Mouse (Mus musculus) gastrocnemius, postnatal 36 days (tissue): Measurements from ENCODE around the gene Setd7. TPM values are rescaled to one million over a fixed set of nuclear protein-coding genes. Genes with fewer than 3 reads are reported as not detected.
A peak's percentile ranks its signal among the peaks of the same experiment; 100 is the strongest.

Source experiments
- DNase-seq, 2 experiments: peaks; one replicate each; pipeline ENCODE4 v3.0.0; 2022
- intact Hi-C: fragments of 180-260 bp; cut with DNase I; formaldehyde crosslinking; loops from one replicate; pipeline ENCODE4 v1.15.1; 2025
- total RNA-seq, 2 experiments: library from RNA; stranded (reverse); gene quantifications; 2 replicates each; pipeline ENCODE4 v1.2.3; 2021

The Setd7 gene
- total RNA-seq, 2 experiments from 2014 or later = 144 to 153 TPM

DNA sequence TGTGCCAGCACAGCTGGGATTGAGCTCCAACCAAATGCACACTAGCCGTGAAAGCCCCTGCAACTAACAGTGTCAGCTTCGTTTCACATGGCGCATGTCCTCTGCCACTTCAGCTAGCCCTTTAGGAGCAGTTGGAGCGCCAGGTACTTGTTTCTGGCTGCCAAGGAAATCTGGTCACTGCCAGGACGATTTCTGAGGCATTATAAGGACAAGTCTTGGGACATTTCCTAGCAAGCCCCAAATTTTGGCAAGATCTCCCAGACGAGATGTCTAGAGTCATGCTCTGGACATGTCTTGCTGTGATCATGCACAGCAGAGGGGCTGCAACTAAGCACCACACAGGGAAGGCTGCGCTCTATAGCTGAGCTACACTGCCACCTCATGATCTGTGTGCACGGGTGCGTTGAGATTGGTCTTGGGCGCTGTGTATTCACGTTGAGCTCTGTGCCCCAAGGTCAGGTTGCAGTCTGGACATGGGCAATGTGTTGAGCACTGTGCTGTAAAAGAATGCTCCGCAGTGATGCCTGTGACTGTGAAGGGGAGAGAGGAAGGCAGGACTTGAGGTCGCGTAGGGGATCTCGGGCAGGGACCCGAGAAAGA lies 35.4 kb downstream of the Setd7 start:
- intact Hi-C loops = no loop called here
- DNase-seq = no peak

- no peak for DNase-seq
- intact Hi-C loops = no loop called here
Observed at GRCm38 (mm10) chr3:51521262-51521661, 39.4 kb downstream of the Setd7 start.

- no peak for DNase-seq
- intact Hi-C loops = no loop called here
Observed at GRCm38 (mm10) chr3:51518763-51519121, 41.9 kb downstream of the Setd7 start.

DNA sequence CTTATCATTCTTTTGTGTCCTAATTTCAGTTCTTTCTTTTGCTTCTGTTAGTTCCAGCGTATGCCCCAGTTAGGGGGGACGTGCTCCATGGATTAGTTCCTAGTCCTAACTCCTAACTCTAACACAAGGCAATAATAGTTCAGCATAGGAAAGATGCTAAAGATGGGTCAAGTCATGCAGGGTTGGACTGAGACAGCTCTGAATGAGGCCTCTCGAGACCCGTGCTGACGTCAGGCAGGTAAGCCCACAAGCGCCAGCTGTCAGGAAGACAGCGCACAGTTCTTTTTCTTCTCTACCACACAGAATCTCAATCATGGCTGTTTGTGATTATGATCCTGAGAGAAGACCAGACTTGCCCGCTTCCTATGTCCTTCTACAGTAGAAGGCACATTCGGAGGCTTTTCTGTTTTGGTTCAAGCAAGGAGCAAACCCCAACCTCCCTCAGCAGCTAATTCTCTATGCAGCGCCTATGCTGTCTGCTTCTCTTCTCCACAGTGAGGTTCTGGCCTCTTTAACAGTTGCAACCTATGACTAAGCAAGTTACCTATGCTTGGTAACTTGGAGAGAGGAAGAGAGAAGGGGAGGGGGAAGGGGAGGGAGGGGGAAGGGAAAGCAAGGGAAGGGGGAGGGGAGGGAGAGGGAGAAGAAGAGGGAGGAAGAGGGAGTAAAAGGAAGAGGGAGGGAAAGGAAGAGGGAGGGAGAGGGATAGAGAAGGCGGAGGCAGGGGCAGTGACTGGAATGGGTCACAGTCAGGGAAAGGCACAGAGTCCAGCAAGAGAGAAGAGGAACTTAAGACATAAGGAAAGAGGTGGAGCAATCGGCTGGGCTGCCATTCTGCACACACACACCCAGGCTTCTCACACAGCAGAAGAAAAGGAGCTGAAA lies 42.6 kb downstream of the Setd7 start:
- intact Hi-C loops = no loop called here

DNA sequence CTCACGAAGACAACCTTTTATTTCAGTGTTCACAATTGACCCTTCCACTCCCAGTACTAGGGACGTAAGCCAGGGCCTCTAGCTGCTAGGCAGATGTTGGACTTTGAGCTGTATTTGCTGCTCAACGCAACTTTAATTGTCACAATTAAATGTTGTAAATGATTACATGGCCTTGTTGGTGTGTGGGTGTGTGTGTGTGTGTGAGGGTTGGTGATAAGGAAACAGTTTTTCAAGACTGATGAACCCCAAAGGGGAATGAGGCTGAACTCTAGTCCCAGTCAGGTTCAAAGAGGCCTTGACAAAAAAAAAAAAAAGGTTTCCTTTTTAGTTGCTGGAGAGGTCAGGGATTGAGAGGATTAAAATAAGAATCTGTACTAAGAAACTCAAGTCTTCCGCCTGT lies 43.2 kb downstream of the Setd7 start:
- intact Hi-C loops = no loop called here
- DNase-seq = no peak

More for the DNA sequence above, 42.6 kb downstream of the Setd7 start:
- no peak for DNase-seq

DNA sequence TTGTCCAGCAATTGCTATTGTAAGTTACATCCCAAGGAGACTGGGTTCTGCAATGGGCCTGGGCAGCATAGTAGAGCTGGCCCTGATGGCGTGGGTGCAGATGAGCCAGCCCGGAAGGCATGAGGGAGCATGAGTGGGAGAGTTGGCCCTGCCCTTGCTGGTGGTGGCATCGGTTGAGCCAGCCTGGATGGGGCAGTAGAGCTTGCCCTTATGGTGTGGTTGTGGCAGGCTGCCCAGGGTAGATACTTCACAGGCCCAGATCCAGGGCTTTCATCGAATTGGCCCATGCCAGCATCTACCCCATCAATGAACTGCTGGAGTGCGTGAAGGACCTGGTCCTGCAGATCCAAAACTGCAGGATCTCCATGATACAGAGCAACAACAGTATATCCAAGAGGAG lies 48.7 kb downstream of the Setd7 start:
- intact Hi-C loops = loop anchor here (2.0 to 5.0 kb wide), 2 partner anchors 50 to 141 kb away; partner anchors contain the start of gene Setd7
- no peak for DNase-seq

GRCm38 (mm10) chr3:51510903-51511302 lies 49.8 kb downstream of the Setd7 start:
- intact Hi-C loops = loop anchor here (2.0 to 5.0 kb wide), 2 partner anchors 51 to 142 kb away; partner anchors contain the start of gene Setd7
- peak; percentile 67 to 71 for DNase-seq

DNA sequence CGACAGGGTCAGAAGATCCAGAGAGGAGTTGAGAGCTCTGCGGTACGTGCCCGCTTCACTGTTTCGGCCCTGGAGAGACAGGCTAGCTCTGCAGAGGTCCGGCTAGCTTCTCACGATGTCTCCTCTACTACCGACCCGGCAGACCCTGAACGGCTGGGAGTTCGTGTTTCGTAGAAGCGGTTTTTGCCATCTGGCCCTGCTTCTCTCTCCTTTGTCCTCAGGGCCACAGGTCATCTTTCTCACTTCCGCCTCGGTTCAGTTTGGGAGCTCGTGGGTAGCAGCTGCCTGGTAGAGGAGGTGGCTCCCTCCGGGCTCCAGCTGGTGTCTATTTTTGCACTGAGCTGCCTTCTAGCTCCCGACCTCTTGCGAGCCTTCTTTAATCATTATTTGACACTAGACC lies 55.2 kb downstream of the Setd7 start:
- no peak for DNase-seq

GRCm38 (mm10) chr3:51504385-51504952 lies 56.2 kb downstream of the Setd7 start:
- DNase-seq = no peak
- intact Hi-C loops = no loop called here

More for the DNA sequence above, 55.2 kb downstream of the Setd7 start:
- intact Hi-C loops = no loop called here

GRCm38 (mm10) chr3:51499876-51500275 lies 60.8 kb downstream of the Setd7 start:
- DNase-seq = no peak
- intact Hi-C loops = no loop called here

DNA sequence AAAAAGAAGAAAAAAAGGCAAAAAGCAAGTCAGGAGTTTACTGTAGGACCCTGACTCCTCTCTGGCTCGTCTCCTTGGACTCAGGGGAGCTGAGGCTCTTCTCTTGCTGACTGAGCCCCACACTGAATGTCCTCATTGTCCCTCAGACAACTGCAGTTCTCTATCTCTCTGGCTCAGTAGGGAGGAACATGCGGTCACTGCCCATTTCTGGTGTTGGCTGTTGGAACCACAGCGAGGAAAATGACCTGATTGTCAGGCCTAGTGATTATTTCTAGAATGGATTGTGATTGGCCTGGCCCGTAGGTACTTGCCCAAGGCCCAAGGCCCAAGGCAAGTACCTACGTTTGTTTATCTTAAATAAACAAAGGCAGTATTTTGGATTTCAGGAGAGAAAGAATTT lies 62.0 kb downstream of the Setd7 start:
- intact Hi-C loops = no loop called here
- DNase-seq = no peak

GRCm38 (mm10) chr3:51497978-51498377 lies 62.7 kb downstream of the Setd7 start:
- intact Hi-C loops = no loop called here
- no peak for DNase-seq

- no peak for DNase-seq
Observed at GRCm38 (mm10) chr3:51495646-51496045, 65.0 kb downstream of the Setd7 start.

DNA sequence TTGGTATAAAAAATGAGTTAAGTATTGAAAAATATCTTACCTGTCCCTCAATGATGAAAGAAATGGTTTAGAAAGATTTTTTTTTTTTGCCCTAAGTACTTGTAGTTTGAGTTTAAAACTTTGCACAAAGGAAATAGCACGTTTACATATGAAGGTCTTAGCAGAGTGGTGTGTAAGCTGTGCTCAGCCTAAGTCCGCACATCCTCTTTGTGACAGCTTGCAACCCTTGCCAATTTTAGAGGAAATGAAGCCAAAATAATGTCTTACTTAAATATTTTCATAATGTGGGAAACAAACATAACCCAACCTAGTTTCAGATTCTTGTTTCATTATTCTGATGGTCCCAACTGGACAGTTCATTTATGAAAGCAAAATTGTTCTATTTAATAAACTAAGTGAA lies 66.2 kb downstream of the Setd7 start:
- intact Hi-C loops = no loop called here

More at GRCm38 (mm10) chr3:51495646-51496045, 65.0 kb downstream of the Setd7 start:
- intact Hi-C loops = no loop called here

GRCm38 (mm10) chr3:51493272-51493838 lies 67.3 kb downstream of the Setd7 start:
- DNase-seq = no peak

More for the DNA sequence above, 66.2 kb downstream of the Setd7 start:
- DNase-seq = no peak

DNA sequence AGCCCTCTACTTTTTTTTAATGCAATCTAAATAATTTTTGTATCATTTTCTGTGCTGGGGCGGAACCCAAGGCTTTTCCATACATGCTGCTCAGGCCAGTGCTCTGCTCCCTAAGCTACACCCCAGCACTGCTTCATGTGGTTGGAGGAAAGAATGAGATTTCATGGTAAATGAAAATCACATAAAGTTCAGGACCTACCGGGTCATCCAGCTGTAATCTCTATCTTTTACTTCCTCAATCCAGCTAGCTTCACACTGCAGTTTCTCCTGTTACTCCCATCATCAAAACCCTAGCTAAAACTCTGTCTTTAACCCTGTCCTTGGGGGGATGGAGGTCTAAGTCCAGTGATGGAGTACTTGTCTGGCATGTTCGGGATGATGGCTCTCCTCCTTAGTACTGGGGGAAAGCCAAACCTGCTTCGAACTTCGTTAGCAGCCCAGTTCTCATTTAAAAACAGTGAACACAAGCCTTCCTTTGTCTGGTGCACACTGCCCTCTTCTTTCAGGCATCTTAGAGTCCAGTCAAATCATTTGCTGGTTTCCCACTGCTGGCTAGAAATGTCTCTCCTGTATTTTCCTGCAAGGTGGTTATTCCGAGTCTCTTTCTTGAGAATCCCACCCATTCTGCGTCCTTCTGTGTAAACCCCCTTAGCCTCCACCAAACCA lies 70.5 kb downstream of the Setd7 start:
- intact Hi-C loops = no loop called here
- no peak for DNase-seq

More at GRCm38 (mm10) chr3:51493272-51493838, 67.3 kb downstream of the Setd7 start:
- intact Hi-C loops = no loop called here

DNA sequence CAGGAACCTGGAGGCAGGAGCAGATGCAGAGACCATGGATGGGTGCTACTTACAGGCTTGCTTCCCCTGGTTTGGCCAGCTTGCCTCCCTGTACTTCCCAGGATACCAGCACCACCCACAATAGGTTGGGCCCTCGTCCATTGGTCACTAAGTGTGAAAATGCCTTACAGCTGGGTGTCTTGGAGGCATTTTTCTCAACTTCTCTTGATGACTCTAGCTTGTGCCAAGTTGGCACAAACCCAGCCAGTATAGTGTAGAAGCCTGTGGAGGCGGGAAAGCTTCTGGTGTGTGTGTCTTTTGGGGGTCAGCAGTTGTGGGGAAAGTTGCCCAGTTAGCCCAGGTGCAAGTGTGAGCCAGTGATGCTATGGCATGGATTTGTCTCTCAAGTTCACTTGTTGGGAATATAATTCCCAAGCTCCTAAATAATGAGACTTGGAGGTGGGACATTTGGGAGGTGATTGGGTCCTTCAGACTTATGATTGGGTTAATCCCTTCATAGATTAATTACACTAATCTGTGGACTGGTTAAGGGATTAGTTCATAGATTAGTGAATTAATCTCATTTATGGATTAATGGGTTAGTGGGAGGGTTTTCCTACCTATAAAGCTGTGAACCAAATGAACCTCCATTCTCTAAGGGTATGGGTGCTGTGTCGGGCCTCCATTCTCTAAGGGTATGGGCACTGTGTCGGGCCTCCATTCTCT lies 74.0 kb downstream of the Setd7 start:
- intact Hi-C loops = no loop called here
- no peak for DNase-seq

DNA sequence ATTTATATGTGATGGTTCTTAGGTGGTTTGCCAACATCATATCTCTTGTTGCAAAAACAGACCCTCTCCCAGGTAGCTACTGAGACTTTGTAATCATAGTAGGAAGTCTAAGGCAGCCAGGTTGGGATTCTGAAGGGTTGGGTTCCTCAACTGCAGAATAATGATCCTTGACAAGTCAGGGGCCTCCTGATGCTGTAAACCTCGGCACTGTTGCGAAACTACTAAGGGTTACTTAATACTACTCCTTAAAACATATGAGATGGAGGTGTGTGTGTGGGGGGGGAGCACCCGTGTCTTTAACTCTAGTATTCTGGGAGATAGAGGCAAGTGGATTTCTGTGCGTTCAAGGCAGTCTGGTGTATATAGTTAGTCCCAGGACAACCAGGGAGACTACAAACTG lies 75.3 kb downstream of the Setd7 start:
- intact Hi-C loops = no loop called here
- DNase-seq = no peak

GRCm38 (mm10) chr3:51484370-51484769 lies 76.3 kb downstream of the Setd7 start:
- intact Hi-C loops = no loop called here

More at GRCm38 (mm10) chr3:51484370-51484769, 76.3 kb downstream of the Setd7 start:
- DNase-seq = no peak
